ENCODE assay signal across 19 mouse cellular contexts in genomic region chr15:8340596-8340995, GRCm38 (mm10).
"Had no signal": no experiment of that assay in that cellular context is flagged by ENCODE, and none has a peak within 500 bp of the region (broad histone marks: within the 10 kb centered on the region; RNA-seq: fewer than 3 reads in every experiment).

No protein-coding gene starts in this region.

- H3K27me3 ChIP-seq: liver, embryonic 12.5 days; liver, embryonic 15.5 days; lung, embryonic 15.5 days; midbrain, embryonic 13.5 days; stomach, embryonic 15.5 days had no signal

- ATAC-seq: intestine, embryonic 16.5 days; liver, embryonic 12.5 days; midbrain, embryonic 13.5 days; midbrain, embryonic 16.5 days had no signal

- H3K27ac ChIP-seq: kidney, postnatal 0 days; layer of hippocampus, adult 2 months; left cerebral cortex, adult 2 months; liver, embryonic 12.5 days; liver, embryonic 15.5 days; lung, embryonic 15.5 days; midbrain, embryonic 13.5 days; stomach, embryonic 15.5 days had no signal

- H3K4me3 ChIP-seq: layer of hippocampus, adult 2 months; left cerebral cortex, adult 2 months; liver, embryonic 12.5 days; liver, embryonic 15.5 days; lung, embryonic 15.5 days; midbrain, embryonic 13.5 days; stomach, embryonic 15.5 days had no signal

- DNase-seq: kidney, adult 18-20 months; kidney, postnatal 25 days; layer of hippocampus, adult 9-11 months; lung, adult 18-20 months; lung, postnatal 14 days; right cerebral cortex, adult 18-20 months; right cerebral cortex, postnatal 14 days; spleen, adult 18-20 months; thymus, postnatal 25 days had no signal

- H3K4me1 ChIP-seq: liver, embryonic 12.5 days; liver, embryonic 15.5 days; lung, embryonic 15.5 days; midbrain, embryonic 13.5 days; stomach, embryonic 15.5 days had no signal

- H3K9me3 ChIP-seq: liver, embryonic 12.5 days; liver, embryonic 15.5 days; lung, embryonic 15.5 days; midbrain, embryonic 13.5 days; stomach, embryonic 15.5 days had no signal
